Mouse (Mus musculus): ENCODE data around the gene Lpp.

The Lpp gene

DNA sequence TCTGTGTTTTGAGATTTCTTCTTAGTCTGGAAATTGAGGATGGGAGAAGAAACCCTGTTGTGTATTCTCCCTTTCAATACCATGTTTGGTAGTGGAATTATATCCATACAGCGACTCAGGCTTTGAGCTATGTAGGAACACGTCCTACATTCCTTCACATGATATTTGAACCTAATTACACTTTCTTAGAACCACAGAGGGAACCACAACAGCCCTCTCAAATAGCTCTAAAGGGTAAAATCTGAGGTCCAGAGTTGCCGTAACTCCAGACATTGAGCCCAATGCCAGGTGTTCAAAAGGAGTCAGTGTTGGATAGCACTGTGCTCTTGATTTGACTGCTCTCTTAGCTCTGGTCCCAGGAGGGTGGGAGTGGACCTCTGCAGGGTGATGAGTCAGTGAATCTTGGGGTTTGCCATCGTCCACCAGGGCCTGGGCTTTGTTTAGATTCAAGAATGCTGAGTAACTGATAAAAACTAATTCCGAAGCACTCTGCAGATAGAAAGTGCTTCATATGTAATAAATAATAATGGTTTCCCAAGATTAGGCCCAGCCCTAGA, 104.9 kb downstream of the Lpp start:
- in situ Hi-C loops (cut with MboI, MseI), result no loop called here

DNA sequence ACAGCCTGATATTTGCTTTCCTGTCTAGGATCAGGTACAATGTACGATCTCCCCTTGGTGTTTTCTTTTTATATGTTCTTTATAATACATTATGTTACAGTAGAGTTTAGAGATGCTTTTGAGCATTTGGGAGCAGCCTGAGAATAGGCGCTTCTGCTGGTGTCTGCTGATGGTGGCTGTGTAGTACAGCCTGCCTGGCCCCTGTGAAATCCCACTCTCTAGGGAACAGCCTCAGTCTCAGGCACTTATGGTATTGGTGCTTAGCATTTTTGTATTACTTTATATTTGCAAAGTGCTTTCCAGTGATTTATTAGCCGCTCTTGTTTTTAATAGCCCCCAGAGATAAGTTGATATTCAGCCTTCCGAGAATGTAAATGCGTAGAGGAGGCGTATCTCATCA, 107.9 kb downstream of the Lpp start:
- in situ Hi-C loops (cut with MboI, MseI), result loop anchor here (10.0 kb wide), 1 partner anchor 276 kb away; no protein-coding TSS in a partner anchor

DNA sequence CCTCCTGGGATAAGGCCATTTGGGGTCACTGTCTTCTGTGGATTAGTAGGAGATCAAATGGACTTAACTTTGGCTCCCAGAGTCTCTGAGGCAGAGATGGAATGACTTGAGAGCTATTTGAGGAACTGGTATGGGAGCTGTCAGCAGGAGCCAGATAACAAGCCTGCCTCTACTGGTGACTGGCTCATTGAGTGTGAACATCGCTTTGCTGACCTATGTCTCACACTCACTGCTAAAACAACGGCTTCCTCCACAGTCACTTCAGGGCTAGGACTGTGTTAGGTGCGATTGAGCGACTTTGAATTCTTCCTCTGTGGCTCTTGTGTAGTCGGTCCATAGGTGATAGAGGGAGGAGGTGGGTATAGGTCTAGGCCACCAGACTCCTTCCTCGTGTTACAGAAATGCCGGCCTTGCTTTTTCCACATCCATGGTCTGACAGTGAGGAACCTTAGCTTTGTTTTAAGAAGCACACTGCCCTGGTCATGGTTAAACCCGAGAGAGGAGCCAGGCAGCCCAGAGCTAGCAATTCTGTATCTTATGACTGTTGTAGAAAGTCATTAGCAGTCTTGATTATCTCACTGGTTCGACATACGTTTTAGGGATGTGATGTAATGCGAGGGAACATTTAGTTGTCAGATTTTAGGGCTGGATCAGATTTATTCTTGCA, 108.5 kb downstream of the Lpp start:
- in situ Hi-C loops (cut with MboI, MseI), result loop anchor here (10.0 kb wide), 1 partner anchor 277 kb away; no protein-coding TSS in a partner anchor

DNA sequence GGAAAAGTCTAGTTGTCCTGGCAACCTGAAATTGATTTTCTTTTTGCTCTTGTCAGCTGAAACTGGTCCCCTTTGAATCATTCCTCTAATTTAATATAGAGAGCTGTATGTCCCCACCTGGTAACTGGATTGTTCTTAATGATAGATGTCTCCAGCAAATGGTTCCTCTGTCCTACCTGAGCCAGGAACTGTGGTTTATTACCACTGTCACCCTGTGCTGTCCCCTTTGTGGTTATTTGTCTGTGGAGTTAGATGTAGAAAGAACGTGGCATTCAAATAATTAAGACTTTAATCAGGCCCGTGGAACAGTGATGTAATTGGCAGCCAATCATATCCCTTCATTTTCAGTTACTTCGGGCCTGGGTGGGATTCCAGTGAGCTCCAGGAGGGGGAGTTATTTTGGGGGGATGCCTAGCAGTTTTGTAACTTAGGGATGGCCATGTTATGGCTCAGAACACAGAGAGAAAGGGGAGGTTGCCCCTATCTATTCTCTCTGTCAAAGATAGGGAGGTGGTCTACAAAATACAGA, 109.1 kb downstream of the Lpp start:
- in situ Hi-C loops (cut with MboI, MseI), result loop anchor here (10.0 kb wide), 1 partner anchor 278 kb away; no protein-coding TSS in a partner anchor

DNA sequence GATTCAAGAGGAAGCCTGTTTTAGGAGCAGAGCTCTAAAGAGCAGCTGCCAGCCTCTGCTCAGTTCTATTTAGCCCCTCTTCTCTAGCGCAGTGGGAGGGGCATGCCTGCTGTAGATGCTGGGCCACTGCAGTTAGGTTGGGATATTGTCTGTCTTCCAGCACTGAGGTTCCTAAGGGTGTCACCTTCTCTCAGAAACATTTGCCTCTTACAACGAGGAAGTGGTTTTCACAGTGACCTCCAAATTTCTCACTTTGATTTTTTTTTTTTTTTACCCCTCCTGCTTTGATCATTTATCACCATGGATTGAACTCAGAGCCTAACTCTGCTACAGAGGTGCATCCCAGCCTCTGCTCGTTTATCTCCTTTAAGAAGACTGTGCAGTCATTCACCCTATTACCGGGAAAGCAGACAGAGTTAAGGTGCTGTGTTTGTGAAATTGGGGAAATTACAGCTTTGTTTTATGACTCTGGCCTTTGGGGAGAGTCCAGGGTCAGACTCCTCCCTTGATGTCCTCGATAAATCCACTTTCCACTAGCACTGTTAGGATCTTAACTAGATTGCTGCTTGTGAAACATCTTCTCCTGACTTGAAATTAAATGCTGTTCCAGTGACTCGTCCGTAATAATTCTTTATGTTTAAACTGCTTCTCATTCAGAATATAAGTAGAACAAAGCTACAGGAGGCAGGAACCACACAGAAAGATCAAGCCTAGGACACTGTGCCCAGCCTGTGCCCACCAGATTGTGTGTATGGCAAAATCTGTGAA, 111.7 kb downstream of the Lpp start:
- in situ Hi-C loops (cut with MboI, MseI), result loop anchor here (5.0 to 10.0 kb wide), 2 partner anchors 280 to 523 kb away; no protein-coding TSS in a partner anchor

DNA sequence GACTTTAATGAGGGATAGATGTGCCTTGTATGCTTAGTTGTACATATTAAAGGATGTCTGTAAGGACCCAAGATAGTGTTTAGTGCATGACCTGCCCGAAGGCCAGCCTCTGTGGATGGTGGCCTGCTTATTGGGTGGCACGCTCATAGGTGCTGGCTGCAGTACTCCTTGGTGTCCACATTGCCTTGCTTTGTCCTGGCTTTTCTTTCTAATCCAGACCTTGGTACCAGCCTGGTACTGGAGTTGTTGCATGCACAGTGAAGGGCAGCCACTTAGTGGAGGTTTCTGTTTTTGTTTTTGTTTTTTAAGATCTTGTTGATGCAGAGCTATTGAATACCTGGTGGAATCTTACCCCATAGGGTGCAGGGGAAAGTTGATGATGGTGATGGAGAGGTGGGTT, 112.9 kb downstream of the Lpp start:
- in situ Hi-C loops (cut with MboI, MseI), result loop anchor here (5.0 to 10.0 kb wide), 2 partner anchors 281 to 524 kb away; no protein-coding TSS in a partner anchor

DNA sequence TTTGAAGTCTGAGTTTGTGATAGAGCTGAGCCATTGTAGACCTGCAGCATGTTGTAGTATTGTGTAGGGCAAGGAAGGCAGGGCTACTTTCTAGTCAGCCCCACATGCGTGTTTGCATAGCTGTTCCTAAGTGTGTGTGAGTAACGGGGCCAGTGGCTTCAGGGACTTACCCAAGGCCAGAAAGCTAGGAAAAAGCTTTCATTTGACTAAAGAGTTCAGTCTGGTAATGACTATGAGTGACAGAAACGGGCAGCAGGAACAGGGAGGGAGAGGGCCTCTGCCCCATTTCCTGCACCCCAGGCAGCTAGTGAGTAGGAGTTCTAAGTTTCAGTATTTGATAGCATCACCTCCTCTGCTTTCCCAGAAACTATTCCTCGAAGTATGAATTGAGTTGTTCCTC, 113.4 kb downstream of the Lpp start:
- in situ Hi-C loops (cut with MboI, MseI), result loop anchor here (5.0 to 10.0 kb wide), 2 partner anchors 282 to 524 kb away; no protein-coding TSS in a partner anchor

DNA sequence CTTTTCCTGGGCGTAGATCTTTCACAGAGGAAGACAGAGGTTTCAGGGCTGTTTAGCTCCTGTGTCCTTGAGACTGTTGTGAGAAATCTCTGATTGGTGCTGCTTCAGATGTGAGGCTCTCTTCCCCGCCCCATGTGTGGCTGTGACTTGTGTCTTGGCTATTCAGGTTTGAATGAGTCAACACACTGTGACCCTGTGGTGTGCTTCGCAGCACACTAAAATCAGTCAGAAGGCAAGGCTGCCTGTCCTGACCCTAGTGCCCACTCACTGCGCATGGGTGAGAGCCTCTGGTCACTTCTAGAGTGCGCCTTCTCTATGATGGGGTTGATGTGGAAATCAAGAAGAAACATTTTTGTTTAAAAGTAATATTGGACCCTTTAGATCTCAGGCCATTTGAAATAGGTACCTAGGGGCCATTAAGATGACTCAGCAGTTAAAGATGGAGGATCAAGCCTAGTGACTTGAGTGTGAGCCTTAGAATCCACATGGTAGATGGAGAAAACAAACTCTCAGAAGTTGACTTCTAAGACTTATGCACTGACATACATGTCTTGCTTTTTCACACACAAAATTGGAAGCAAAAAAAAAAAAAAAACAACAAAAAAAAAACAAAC, 114.7 kb downstream of the Lpp start:
- in situ Hi-C loops (cut with MboI, MseI), result loop anchor here (5.0 to 10.0 kb wide), 2 partner anchors 283 to 526 kb away; no protein-coding TSS in a partner anchor

DNA sequence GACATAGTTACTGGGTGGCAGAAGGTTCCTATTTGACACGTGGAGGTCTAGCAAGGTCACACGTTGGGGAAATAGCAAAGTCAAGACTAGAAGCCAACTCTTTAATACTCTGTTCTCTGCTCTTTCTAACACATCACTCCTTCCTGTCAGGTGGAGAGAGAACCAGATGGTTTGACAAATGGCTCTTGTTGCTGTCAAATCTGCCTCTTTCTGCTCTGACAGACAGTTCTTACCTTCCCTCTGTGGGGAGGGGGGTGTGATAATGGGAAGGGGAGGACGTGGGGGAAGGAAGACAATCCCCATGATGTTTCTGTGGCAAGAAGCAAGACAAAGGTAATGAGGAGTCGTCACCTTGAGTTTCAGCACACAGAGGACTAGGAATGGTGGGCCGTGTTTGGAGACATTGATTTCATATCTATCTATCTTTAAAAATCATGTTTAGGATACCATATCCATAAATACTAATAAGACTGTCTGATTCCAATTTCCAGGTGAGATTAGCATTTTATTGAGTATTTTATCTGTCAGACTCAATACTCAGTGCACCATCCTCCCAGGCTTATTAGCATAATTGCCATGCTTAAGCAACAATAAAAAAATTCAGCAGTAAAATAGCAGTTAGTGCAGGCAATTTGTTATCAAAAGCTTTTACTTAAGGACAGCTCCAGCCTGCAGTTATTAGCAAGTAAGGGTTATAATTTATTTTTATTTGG, 115.9 kb downstream of the Lpp start:
- in situ Hi-C loops (cut with MboI, MseI), result loop anchor here (5.0 to 10.0 kb wide), 2 partner anchors 284 to 527 kb away; no protein-coding TSS in a partner anchor

DNA sequence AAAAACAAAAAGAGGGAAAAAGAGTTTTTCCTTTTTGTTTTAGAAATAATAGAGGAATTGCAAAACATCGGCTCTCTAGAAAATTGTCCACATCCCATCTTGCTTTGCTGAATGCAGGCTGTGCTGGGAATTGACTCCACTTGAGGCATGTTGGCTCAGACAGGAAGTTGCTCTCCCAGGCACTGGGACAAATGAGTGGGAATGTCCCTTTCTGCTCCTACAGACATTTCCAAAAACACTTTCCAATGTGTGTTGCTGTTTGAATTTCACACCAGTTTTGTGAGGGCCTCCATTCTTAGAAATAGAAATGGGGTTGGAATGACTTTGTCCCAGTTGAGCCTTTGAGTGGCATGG, 116.5 kb downstream of the Lpp start:
- in situ Hi-C loops (cut with MboI, MseI), result loop anchor here (5.0 to 10.0 kb wide), 3 partner anchors 285 to 555 kb away; no protein-coding TSS in a partner anchor

DNA sequence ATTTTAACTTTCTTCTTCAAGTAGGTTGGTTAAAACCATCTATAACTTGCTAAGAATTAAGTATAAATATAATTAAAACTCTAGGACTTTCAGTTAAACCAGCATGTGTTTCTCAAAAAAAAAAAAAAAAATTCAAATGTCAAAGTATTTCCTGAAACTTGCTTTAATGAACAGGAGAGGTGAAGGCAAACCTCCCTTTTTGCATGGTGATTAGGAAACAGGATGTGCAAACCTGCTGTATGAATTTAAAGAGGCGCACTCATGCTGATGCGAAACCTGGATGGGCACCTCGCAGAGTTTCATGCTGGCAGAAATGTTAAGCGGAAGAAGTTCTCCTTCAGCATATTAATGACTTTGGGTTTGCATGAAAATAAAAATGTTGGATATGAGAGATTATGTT, 119.9 kb downstream of the Lpp start:
- in situ Hi-C loops (cut with MboI, MseI), result loop anchor here (10.0 kb wide), 1 partner anchor 552 kb away; no protein-coding TSS in a partner anchor

DNA sequence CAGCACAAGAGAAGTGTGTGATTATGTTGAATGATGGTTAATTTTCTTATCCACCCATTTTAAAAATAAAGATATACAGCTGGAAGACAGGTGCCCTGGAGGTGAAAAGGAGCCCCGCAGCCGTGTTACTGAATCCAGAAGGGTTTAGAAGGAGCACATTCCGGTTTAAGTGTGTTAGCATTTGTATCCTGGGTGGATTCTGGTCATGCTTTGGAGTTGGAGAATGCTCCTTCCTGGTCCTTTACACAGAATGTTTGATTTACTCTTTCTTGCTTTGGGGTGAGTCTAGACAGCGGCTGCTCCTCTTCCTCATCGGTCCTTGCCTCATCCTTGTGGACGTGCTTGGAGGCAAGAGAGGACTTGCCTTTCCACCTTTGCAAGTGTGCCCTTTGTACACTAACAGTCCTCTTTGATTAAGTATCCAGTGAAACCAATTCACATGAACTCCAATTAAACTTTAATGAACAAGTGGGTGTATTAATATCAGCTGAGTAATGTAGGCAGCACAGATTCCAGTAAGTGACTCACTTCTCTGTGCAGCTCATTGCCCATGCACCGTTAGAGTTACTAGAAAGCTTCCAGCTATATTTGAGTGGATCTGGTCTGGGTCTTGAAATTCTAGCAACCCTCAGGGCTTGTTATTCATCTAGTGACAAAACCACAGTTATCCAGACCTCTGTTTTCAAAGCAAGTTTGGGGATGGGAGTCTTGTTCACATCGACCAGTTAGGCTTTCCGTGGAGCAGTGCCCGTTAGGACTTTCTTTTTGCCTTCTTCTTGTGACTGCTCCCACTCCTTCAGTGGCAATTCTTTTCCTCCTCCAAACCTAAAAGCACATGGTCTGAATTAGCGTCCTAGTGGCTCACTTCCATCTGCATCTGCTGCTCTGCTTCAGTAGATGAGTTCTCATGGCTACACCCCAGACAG, 121.8 kb downstream of the Lpp start:
- in situ Hi-C loops (cut with MboI, MseI), result loop anchor here (10.0 kb wide), 1 partner anchor 550 kb away; no protein-coding TSS in a partner anchor

DNA sequence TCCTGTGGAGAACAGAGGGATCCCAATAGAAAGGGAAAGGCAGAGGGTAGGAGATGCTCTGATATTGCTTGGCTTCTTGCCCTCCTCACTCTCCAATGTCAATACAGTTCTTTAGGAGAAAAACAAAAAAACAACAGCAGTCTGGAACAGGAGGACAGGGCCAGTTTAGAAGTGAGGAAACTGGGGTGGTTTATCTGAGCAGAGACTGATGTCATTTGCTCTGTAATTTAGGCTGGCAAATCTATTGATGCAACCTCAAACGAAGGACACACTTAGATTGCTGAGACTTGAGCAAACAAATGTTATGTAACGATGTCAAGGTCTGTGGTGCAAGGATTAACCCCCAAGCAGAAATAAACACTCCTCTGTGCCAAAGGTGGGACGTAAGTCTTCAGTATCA, 123.7 kb downstream of the Lpp start:
- in situ Hi-C loops (cut with MboI, MseI), result loop anchor here (10.0 kb wide), 1 partner anchor 548 kb away; no protein-coding TSS in a partner anchor

DNA sequence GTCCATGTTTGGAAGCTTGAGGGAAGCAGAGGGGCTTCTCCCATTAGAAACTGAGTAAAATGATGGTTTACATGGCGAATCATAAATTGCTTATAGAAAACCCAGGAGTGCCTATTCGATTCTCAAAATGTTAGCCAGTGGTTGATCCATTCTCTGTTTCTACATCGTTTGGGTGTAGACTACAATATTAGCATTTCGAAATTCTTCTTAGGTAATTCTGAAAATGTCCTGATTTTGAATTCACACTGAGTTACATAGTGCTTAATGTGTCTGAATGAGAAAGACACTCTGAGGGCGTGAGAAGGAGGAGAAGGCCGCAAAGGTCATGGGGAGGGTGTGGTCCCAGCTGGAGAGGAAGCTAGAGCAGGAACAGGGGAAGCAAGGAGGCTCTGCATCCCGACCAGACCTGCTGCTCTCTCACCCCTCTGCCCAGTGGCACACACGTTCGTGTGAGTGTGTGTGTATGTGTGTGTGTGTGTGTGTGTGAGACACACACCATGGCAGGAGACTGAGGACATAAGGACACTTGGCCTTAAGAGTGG, 124.3 kb downstream of the Lpp start:
- in situ Hi-C loops (cut with MboI, MseI), result loop anchor here (10.0 kb wide), 1 partner anchor 547 kb away; no protein-coding TSS in a partner anchor

DNA sequence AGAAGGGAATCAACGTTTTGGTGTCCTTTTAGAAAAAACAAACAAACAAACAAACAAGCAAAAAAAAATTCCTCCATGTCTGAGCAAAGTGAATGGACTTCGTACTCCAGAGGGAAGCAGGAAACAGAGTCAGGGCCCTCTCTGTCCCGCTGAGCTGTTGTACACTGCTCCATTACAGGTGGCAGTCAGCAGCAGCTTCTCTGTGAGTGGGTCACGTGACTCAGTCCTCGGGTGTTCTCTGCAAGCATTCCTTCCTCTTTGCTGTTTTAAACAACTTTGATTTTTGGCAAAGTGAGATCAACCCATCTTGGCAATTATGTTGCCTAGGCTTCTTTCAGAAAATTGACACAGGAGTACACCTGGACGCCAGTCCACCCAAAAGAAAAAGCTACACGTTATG, 125.5 kb downstream of the Lpp start:
- in situ Hi-C loops (cut with MboI, MseI), result loop anchor here (10.0 kb wide), 1 partner anchor 546 kb away; no protein-coding TSS in a partner anchor

DNA sequence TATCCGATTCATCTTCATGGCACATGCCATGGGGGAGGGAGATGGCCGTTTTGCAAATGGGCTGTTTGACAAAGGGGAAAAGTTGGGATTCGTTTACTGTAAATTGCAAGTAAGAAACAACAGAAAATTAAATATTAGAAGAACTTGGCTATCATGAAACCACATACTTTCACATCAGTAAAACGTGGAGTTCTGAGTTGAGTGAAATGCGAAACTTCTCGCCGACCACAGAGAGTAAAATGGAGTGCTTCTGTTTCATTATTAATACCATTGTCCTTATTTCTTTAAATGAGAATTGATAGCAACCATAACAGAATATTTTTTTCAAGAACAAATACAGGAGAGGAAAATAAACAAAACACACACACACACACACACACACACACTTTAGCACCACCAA, 133.9 kb downstream of the Lpp start:
- in situ Hi-C loops (cut with MboI, MseI), result no loop called here

DNA sequence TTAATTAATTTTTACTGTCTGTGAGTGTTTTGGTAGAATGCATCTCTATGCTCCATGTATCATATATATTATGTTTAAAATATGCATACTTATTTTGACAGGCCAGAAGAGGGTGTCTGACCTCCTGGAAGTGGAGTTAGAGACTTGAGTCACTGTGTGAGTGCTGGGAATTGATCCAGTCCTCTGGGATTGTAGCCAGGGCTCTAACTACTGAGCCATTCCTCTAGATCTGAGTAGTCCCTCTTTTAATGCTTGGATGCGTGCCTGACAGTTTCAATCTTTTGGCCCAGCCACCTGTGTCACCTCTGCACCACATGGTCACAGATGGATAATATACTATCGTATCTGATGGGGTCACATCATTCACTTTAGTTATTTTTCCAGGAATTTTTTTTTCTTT, 138.4 kb downstream of the Lpp start:
- in situ Hi-C loops (cut with MboI, MseI), result no loop called here

DNA sequence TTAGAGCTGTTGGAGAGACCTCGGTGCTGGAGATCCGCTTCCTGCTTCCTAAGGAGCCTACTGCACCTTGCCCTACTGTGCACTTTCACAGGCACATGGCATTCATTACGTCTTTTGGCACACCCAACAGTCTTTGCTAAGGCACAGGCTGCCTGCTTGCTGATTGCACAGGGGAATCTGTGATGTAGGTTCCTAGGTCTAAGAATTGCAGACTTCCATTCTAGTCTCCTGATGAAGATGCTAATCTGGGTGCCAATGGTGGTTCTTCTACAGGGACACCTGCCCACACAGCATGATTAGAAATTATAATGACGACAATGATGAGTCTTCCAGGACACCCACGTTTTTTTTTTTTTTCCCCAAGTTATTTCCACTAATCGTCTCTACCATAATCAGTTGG, 141.9 kb downstream of the Lpp start:
- in situ Hi-C loops (cut with MboI, MseI), result no loop called here

DNA sequence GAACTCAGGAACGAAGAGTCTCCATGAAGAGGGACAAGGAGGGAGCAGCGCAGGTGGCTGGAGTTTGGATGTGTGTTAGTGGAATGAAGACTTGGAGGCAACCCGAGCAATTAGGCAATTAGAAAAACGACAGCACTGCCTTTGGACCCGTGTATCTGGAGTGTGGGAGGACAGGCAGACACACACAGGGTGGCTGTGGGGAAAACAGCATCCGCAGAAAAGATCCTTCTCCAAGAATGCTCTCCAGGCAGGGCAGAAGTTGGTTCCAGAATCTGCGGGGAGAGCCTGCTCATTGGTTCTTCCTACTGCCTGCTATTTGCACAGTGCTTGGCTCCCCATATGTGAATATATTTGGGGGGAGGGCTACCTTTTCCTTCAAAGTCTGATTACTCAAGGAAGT, 143.0 kb downstream of the Lpp start:
- in situ Hi-C loops (cut with MboI, MseI), result no loop called here

All from regulatory T cell (primary cell).